Mouse (Mus musculus): ENCODE data around the gene Ostm1.

- no peak for TF ChIP-seq CTCF (IDR thresholded peaks at IDR 0.05)
- no peak for TF ChIP-seq EP300 (IDR thresholded peaks at IDR 0.05)
Measured at GRCm38 (mm10) chr10:42692794-42693193, 109.2 kb downstream of the Ostm1 start.
